Mouse (Mus musculus): ENCODE results near the gene Nfkbia. TPM values are rescaled to one million over a fixed set of nuclear protein-coding genes. Genes with fewer than 3 reads are reported as not detected.

Nfkbia gene
- total and polyA plus RNA-seq, 3 experiments: 9.3 to 15.9 TPM; not detected in 1

DNA sequence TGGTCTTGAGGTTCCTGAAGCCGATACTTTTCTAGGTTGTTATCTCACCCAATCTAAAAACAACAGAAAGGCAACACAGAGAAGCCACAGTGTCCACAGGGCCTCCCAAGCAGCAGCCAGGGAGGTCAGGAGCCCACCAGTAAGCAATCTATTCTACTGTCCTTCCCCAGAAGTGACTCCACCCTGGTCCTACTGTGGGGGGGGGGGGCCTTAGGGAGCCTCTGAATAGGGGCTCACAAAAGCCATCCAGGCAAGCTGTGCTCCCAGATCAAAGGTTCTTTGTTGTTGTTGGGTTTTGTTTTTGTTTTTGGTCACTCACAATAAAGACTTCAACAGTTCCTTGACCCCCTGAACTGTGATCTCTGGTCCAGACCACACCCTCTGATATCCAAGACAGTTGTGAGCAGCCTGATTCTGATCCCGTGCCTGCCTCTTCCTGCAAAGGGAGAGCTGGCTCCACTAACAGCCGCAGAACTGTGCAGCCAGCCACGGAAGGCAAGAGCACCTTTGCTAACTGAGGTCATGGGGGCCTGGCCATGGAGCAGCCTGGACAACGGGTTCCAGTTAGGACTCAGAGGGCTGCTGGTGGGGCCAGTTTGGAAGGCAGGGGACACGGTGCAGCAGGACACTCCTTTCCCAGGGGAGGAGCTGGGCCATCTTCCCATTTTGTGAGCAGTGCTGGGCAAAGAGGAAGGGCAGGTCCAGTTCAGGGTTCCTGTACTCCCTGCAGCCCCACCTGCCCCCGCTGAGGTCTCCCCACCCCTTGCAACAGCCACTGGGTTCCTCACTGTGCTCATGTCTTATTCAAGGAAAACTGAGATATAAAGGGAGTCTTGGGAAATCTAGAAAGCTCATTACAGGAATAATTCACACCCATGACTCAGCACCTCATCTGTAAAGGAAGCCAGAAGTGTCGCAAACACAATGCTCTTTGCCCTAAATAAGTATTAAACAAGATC, 18.9 kb downstream of the Nfkbia start:
- Histone ChIP-seq H3K27me3 (ENCODE audit: control insufficient read depth in 1 of 2, insufficient read depth in 2 of 2, low read length in 2 of 2) (peaks cover 5 to 19% of the 10 kb centered on the region in 2 experiments; a peak in 3 of 4 replicates), H3K4me1 (ENCODE audit: control insufficient read depth in 1 of 2, insufficient read depth in 2 of 2, low read length in 2 of 2) (0 out of 4 replicates have a peak, but pooled peaks cover 0 to 3% of the 10 kb centered on the region in 2 experiments), H3K27ac (ENCODE audit: control insufficient read depth, low read depth, low read length) (no peak overlapping the region), H3K4me3 (ENCODE audit: control insufficient read depth in 1 of 2, insufficient read depth in 1 of 2, low read depth in 2 of 2, low read length in 2 of 2) (no peak overlapping the region), H3K79me2 (ENCODE audit: control insufficient read depth, insufficient read depth, low read length, poor library complexity) (no peaks in the 10 kb centered on the region), H3K36me3 (ENCODE audit: control insufficient read depth in 1 of 2, insufficient read depth in 2 of 2, low read length in 2 of 2) (no peaks in the 10 kb centered on the region), H3K9me3 (replicated peaks; ENCODE audit: insufficient read depth, low read length) (no peaks in the 10 kb centered on the region), H3K9ac (ENCODE audit: control insufficient read depth, low read depth, low read length, poor library complexity, severe bottlenecking) (no peak overlapping the region)
- TF ChIP-seq TBP (IDR thresholded peaks at IDR 0.05; ENCODE audit: low read depth, low read length): no peak
- TF ChIP-seq POLR2AphosphoS2 (IDR thresholded peaks at IDR 0.05; ENCODE audit: low read length): no peak
- no peak for TF ChIP-seq MYC (IDR thresholded peaks at IDR 0.05; ENCODE audit: low read depth, low read length)
- no peak for TF ChIP-seq E2F4 (IDR thresholded peaks at IDR 0.05; ENCODE audit: borderline replicate concordance, low read depth, low read length)
- no peak for TF ChIP-seq ELF1 (IDR thresholded peaks at IDR 0.05; ENCODE audit: low read depth, low read length)
- TF ChIP-seq RAD21 (IDR thresholded peaks at IDR 0.05; ENCODE audit: low read depth, low read length): no peak
- DNase-seq (ENCODE audit: low read depth, low spot score): no peak

DNA sequence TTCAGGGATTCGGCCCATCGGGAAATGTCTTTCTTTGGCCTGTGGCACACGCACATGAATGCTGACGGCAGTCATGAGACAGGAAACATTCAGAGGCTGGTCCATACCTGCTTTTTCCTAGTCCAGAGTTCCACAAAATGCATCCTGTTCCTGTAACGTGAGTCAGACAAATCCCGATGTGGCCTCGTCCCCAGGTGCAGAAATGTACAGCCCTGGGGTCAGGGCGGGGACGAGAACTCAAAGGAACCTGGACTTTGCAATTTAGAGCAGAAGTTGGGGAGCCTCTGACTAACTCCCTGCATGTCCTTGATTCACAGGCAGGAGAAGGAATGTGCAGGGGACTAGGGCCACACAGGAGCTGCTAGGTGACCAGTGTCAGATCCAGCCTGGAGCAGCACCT, 21.1 kb downstream of the Nfkbia start:
- Histone ChIP-seq H3K9ac (ENCODE audit: control insufficient read depth, low read depth, low read length, poor library complexity, severe bottlenecking) (no peak overlapping the region), H3K9me3 (replicated peaks; ENCODE audit: insufficient read depth, low read length) (no peaks in the 10 kb centered on the region), H3K4me3 (ENCODE audit: control insufficient read depth in 1 of 2, insufficient read depth in 1 of 2, low read depth in 2 of 2, low read length in 2 of 2) (no peak overlapping the region), H3K36me3 (ENCODE audit: control insufficient read depth in 1 of 2, insufficient read depth in 2 of 2, low read length in 2 of 2) (no peaks in the 10 kb centered on the region), H3K79me2 (ENCODE audit: control insufficient read depth, insufficient read depth, low read length, poor library complexity) (no peaks in the 10 kb centered on the region), H3K4me1 (ENCODE audit: control insufficient read depth in 1 of 2, insufficient read depth in 2 of 2, low read length in 2 of 2) (0 out of 4 replicates have a peak, but pooled peaks cover 0 to 3% of the 10 kb centered on the region in 2 experiments), H3K27ac (ENCODE audit: control insufficient read depth, low read depth, low read length) (no peak overlapping the region), H3K27me3 (ENCODE audit: control insufficient read depth in 1 of 2, insufficient read depth in 2 of 2, low read length in 2 of 2) (peaks cover 7 to 25% of the 10 kb centered on the region in 2 experiments; a peak in 3 of 4 replicates)
- TF ChIP-seq CHD1 (IDR thresholded peaks at IDR 0.05; ENCODE audit: low read depth, low read length): no peak
- no peak for TF ChIP-seq ELF1 (IDR thresholded peaks at IDR 0.05; ENCODE audit: low read depth, low read length)
- no peak for TF ChIP-seq TBP (IDR thresholded peaks at IDR 0.05; ENCODE audit: low read depth, low read length)
- no peak for TF ChIP-seq RCOR1 (IDR thresholded peaks at IDR 0.05; ENCODE audit: low read depth, low read length)
- TF ChIP-seq MAZ (IDR thresholded peaks at IDR 0.05; ENCODE audit: low read depth, low read length): no peak
- no peak for TF ChIP-seq GATA1 (IDR thresholded peaks at IDR 0.05; ENCODE audit: low read depth, low read length)
- no peak for TF ChIP-seq BHLHE40 (IDR thresholded peaks at IDR 0.05; ENCODE audit: borderline replicate concordance, low read depth, low read length)
- no peak for TF ChIP-seq NRF1 (IDR thresholded peaks at IDR 0.05; ENCODE audit: insufficient read depth, low read depth, low read length, poor library complexity, severe bottlenecking)
- DNase-seq (ENCODE audit: low read depth, low spot score): no peak
